Mouse (Mus musculus) liver, embryonic 14.5 days (tissue): Measurements from ENCODE around the gene Kbtbd12.

Source experiments
- CTCF ChIP-seq: IDR thresholded peaks from 2 replicates; pipeline ENCODE4 v1.5.1; 2016; ENCODE audit warnings: antibody characterized with exemption, low read depth, control low read depth
- EP300 ChIP-seq: IDR thresholded peaks from 2 replicates; pipeline ENCODE4 v1.6.1; 2016; ENCODE audit warnings: antibody characterized with exemption, low read depth

GRCm38 (mm10) chr6:88540093-88540755 is 97.5 kb downstream of the Kbtbd12 start:
- TF ChIP-seq CTCF (no peak), EP300 (no peak)
